Comparison of ENCODE assay signal across 8 mouse cellular contexts in the genomic region with DNA sequence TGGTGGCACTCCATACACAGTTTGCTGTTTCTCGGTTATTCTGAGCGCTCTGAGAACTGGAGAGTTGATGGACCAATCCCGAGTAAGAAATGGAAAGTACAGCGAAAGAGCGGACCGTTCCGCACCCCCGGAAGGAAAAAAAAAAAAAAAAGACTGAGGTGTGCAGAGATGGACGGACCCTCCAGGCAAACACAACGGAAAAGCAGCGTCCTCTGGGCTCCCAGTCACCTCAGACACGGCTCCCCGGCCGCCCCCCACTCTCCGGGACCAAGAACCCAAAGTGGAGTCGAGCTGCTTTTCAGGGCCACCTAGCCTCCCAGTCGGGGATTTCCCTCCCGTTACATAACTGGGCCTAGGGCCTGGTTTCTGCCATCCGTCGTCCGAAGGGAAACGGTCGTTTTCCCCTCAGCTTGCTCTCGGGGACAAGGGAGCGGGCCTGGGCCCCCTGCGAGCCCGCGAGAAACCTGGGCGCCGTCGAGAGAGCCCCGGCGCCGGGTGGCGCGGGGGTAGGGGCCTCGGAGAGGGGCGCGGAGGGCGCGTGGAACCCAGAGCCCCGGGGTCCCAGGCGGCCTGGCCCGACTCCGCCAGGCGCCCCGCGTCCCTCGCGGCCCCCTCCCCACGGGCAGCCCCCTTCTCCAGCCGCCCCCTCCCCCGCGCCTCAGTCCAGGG. TPM values are rescaled to one million over a fixed set of nuclear protein-coding genes. Genes with fewer than 3 reads are reported as not detected.
A peak's percentile ranks its signal among the peaks of the same experiment; 100 is the strongest.
DNase-seq lines count a peak whose midpoint lies in the region; ATAC-seq and TF ChIP-seq lines count a peak whose summit lies in the region.

No protein-coding gene starts in this region.

- peak overlapping the region; percentile 73 for H3K4me2 ChIP-seq in liver, embryonic 14.5 days (ENCODE audit: low read depth)

- WGBS in liver, embryonic 14.5 days (ENCODE audit: insufficient replicate concordance) = under 1% methylated on average over 32 of the region's 54 CpGs

- H3K27me3 ChIP-seq in Patski = no peaks in the 10 kb centered on the region
- H3K27me3 ChIP-seq in liver, embryonic 14.5 days (ENCODE audit: control insufficient read depth, insufficient read depth, low read length) = no peaks in the 10 kb centered on the region

- TF ChIP-seq EP300 in liver, embryonic 14.5 days (IDR thresholded peaks at IDR 0.05; ENCODE audit: low read depth) = no peak

- peaks cover 4 to 8% of the 10 kb centered on the region in 2 experiments; a peak in 3 of 4 replicates for H3K4me1 ChIP-seq in liver, embryonic 14.5 days (replicated peaks; ENCODE audit: control insufficient read depth in 2 of 2, insufficient read depth in 2 of 2, low read length in 1 of 2)

- TF ChIP-seq CTCF in Patski (IDR thresholded peaks at IDR 0.05) = no peak
- TF ChIP-seq CTCF in liver, embryonic 14.5 days (IDR thresholded peaks at IDR 0.05; ENCODE audit: low read depth) = no peak

- peak overlapping the region; percentile 95 for H3K9ac ChIP-seq in liver, embryonic 14.5 days (replicated peaks)

- POLR2A ChIA-PET in Patski (lab: Charles Lee) = interaction anchor here (0.6 to 0.7 kb wide), 3 partner anchors 19 to 710 kb away, joined by 3 to 5 read pairs (median 5); no protein-coding TSS in a partner anchor

- no peaks in the 10 kb centered on the region for H3K36me3 ChIP-seq in liver, embryonic 14.5 days (replicated peaks; ENCODE audit: control insufficient read depth, insufficient read depth, low read depth)

- in situ Hi-C loops in Patski (cut with MboI; ENCODE audit: low pct_unique_long_range_greater_than_20kb) = no loop called here

- H3K4me3 ChIP-seq in liver, embryonic 14.5 days (ENCODE audit: insufficient read depth in 1 of 2, low read depth in 2 of 2, low read length in 2 of 2) = peak overlapping the region; percentile 82 to 87

- peak; percentile 54 to 59 for DNase-seq in B cell, adult 2 months
- no peak for DNase-seq in Patski (ENCODE audit: low read depth, low spot score)
- DNase-seq in kidney, adult 18-20 months = peak; percentile 49
- DNase-seq in liver, embryonic 14.5 days (ENCODE audit: low read depth in 3 of 3, low spot score in 3 of 3) = peak in 2 of 3 experiments; percentile 40 to 41
- DNase-seq in naive thymus-derived CD4-positive, alpha-beta T cell, adult 2 months (ENCODE audit: low read depth) = peak; percentile 67
- peak; percentile 41 for DNase-seq in thymus, postnatal 0 days (ENCODE audit: low spot score)

- ATAC-seq in Patski = peak; percentile 36
- ATAC-seq in common myeloid progenitor, adult 5-6 weeks (replicated peaks; ENCODE audit: low read depth, poor library complexity, severe bottlenecking) = peak; percentile 23
- ATAC-seq in granulocyte monocyte progenitor cell, adult 5-6 weeks (replicated peaks; ENCODE audit: poor library complexity, severe bottlenecking) = peak; percentile 36
- peak; percentile 71 for ATAC-seq in liver, embryonic 14.5 days (ENCODE audit: insufficient read depth)

- no peaks in the 10 kb centered on the region for H3K9me3 ChIP-seq in liver, embryonic 14.5 days (ENCODE audit: control insufficient read depth, low read length)

- H3K27ac ChIP-seq in liver, embryonic 14.5 days = peak overlapping the region; percentile 64

- CTCF ChIA-PET in Patski (lab: Charles Lee) = no interaction called here

RNA-seq across cellular contexts. Expression of gene Sumo1, which starts 0.5 kb away (rescaled TPM):
- 173 TPM for polyA plus RNA-seq in Patski (2021)
- 170 and 176 TPM in 2 replicates for total RNA-seq in common myeloid progenitor, adult 5-6 weeks (2017)
- 216 and 240 TPM in 2 replicates for total RNA-seq in granulocyte monocyte progenitor cell, adult 5-6 weeks (2014; fragmentation: Nextera tagmentation)
- 174 and 183 TPM in 2 replicates for total RNA-seq in granulocyte monocyte progenitor cell, adult 5-6 weeks (2017)
- polyA plus RNA-seq in liver, embryonic 14.5 days (2012; rRNA removed) = 29.6 and 42.5 TPM in 2 replicates
- polyA plus RNA-seq in liver, embryonic 14.5 days (2014; fragmentation: Nextera tagmentation; extraction: Ambion mirVana) = 152 and 153 TPM in 2 replicates
- 462 and 481 TPM in 2 replicates for polyA plus RNA-seq in thymus, postnatal 0 days (2015; fragmentation: Nextera tagmentation; extraction: Ambion mirVana)

RNA-seq across cellular contexts. Expression of gene Nop58, which starts 14.7 kb away (rescaled TPM):
- polyA plus RNA-seq in Patski (2021) = 189 TPM
- 2,005 and 2,043 TPM in 2 replicates for total RNA-seq in common myeloid progenitor, adult 5-6 weeks (2017)
- total RNA-seq in granulocyte monocyte progenitor cell, adult 5-6 weeks (2014; fragmentation: Nextera tagmentation) = 141 and 193 TPM in 2 replicates
- total RNA-seq in granulocyte monocyte progenitor cell, adult 5-6 weeks (2017) = 1,413 and 1,436 TPM in 2 replicates
- polyA plus RNA-seq in liver, embryonic 14.5 days (2012; rRNA removed) = 35.5 and 76.0 TPM in 2 replicates
- 124 and 132 TPM in 2 replicates for polyA plus RNA-seq in liver, embryonic 14.5 days (2014; fragmentation: Nextera tagmentation; extraction: Ambion mirVana)
- polyA plus RNA-seq in thymus, postnatal 0 days (2015; fragmentation: Nextera tagmentation; extraction: Ambion mirVana) = 251 and 273 TPM in 2 replicates
